Mouse (Mus musculus) embryonic facial prominence, embryonic 11.5 days (tissue): ENCODE data around the gene Tm9sf3. TPM values are rescaled to one million over a fixed set of nuclear protein-coding genes. Genes with fewer than 3 reads are reported as not detected.

ENCODE experiments used
- ATAC-seq: fragments of 200-750 bp; cut with Nextera tagmentation; replicated peaks from 2 replicates; pipeline ENCODE4 v1.8.0; 2017; ENCODE audit warnings: low read depth; ENCODE audit not compliant: insufficient number of reproducible peaks, low FRiP score, low TSS enrichment
- DNase-seq: peaks from one replicate; pipeline ENCODE4 v3.0.0-alpha.2; 2015; ENCODE audit warnings: low spot score
- H3K27ac ChIP-seq: fragments of 300-500 bp; sonication (generic); replicated peaks from 2 replicates; pipeline ENCODE4 v1.5.1; 2014; ENCODE audit warnings: mild to moderate bottlenecking, low read depth, low read length, control low read depth
- H3K27me3 ChIP-seq: fragments of 300-500 bp; sonication (generic); 2 replicates; pipeline ENCODE4 v1.6.1; 2014; ENCODE audit warnings: mild to moderate bottlenecking, low read length, moderate library complexity, mixed read lengths; ENCODE audit not compliant: control insufficient read depth, insufficient read depth
- H3K36me3 ChIP-seq: fragments of 300-500 bp; sonication (generic); replicated peaks from 2 replicates; pipeline ENCODE4 v1.6.1; 2014; ENCODE audit warnings: low read depth, mild to moderate bottlenecking, low read length, moderate library complexity, mixed read lengths; ENCODE audit not compliant: control insufficient read depth, insufficient read depth
- H3K4me1 ChIP-seq: fragments of 300-500 bp; sonication (generic); 2 replicates; pipeline ENCODE4 v1.6.1; 2014; ENCODE audit warnings: low read length, mixed read lengths; ENCODE audit not compliant: control insufficient read depth, insufficient read depth
- H3K4me2 ChIP-seq: fragments of 300-500 bp; sonication (generic); 2 replicates; pipeline ENCODE4 v1.6.1; 2014; ENCODE audit warnings: low read depth, mild to moderate bottlenecking, control low read depth, low read length, moderate library complexity
- H3K4me3 ChIP-seq: fragments of 300-500 bp; sonication (generic); 2 replicates; pipeline ENCODE4 v1.5.1; 2014; ENCODE audit warnings: low read depth, low read length, control low read depth
- H3K9ac ChIP-seq: fragments of 300-500 bp; sonication (generic); replicated peaks from 2 replicates; pipeline ENCODE4 v1.6.1; 2014; ENCODE audit warnings: mild to moderate bottlenecking, control low read depth, low read length
- H3K9me3 ChIP-seq: fragments of 300-500 bp; sonication (generic); replicated peaks from 2 replicates; pipeline ENCODE4 v1.6.1; 2016; ENCODE audit warnings: mild to moderate bottlenecking, low read length, inconsistent platforms, mixed read lengths; ENCODE audit not compliant: control insufficient read depth
- WGBS: fragments of 180-500 bp; shearing (Covaris S2); extraction: QIAGEN DNeasy Blood & Tissue Kit; methylation state at CpG from one replicate; pipeline ENCODE4 v1.1.7; 2014; 5-methylcytosine and 5-hydroxymethylcytosine counted together
- polyA plus RNA-seq: library from polyadenylated mRNA; unstranded; fragments of >200 nt; fragmentation: Nextera tagmentation; extraction: Ambion mirVana; gene quantifications from 2 replicates; pipeline ENCODE4 v1.2.1, GENCODE M21; 2014

Gene Tm9sf3
- polyA plus RNA-seq, 1 experiment from 2014 or later, result 174 TPM

DNA sequence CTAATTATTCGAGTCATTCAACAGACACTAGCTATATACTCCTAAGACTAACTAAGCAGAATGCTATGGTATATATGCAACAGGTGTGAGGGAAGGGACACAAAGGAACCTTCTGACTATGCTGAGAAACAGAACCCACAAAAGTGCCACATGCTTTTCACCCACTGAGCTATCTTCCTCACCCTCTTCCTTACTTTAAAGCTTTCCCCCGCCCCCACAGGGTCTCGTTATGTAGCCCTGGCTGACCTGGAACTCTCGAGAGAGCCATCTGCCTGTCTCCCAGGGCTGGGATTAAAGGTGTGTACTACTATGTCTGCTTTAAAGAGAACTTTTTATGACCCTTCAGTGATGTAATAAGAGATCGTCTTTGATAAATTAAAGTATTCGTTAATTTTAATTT, 4.5 kb downstream of the Tm9sf3 start:
- Histone ChIP-seq H3K4me3 (no peak overlapping the region), H3K4me2 (no peak overlapping the region), H3K9me3 (no peaks in the 10 kb centered on the region), H3K4me1 (no peaks in the 10 kb centered on the region), H3K9ac (no peak overlapping the region), H3K27ac (no peak overlapping the region), H3K27me3 (no peaks in the 10 kb centered on the region), H3K36me3 (no peaks in the 10 kb centered on the region)
- ATAC-seq (no peak), DNase-seq (no peak)
- 78% methylated on average over 6 of the region's 6 CpGs for WGBS

DNA sequence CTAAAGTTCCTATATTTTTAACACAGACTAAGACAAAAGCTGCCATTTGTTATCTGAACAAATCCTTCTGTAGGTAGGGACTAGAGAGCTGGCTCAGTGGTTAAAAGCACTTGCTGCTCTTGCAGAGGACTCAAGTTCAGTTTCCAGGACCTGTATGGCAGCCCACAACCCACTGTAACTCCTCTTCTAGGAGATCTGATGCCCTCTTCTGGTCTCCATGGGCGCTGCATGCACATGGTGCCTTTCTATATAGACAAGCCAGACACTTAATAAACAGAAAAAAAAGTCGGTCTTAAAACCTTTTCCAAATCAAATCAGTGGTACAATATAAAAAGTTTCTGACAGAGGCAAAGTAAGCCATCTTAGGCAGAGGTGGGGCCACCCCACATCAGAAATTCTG, 5.1 kb downstream of the Tm9sf3 start:
- no peaks in the 10 kb centered on the region for H3K27me3 ChIP-seq
- H3K9ac ChIP-seq, result no peak overlapping the region
- no peaks in the 10 kb centered on the region for H3K4me1 ChIP-seq
- no peak overlapping the region for H3K4me2 ChIP-seq
- no peak overlapping the region for H3K4me3 ChIP-seq
- no peaks in the 10 kb centered on the region for H3K9me3 ChIP-seq
- H3K27ac ChIP-seq, result no peak overlapping the region
- DNase-seq (peak; percentile 64), ATAC-seq (no peak)
- no peaks in the 10 kb centered on the region for H3K36me3 ChIP-seq
- WGBS, result 41% methylated on average over 2 of the region's 2 CpGs

DNA sequence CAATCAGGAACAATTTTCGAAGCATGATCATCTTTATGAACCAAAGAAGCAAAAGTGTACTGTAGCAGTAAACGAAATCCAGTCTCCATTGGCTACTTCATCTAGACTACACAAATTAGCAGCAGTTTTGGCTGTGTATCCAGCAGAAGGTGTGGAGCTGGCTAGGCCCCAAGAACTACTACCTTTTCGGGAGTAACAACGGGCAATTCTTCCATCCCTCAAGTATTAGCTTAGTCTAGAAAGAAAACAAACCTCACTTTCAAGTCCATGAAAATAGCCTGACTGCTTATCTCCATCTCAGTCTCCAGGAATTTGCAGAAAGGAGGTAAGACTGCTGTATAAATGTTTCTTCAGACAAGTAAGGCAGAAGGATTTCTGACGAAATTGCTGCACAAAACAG, 9.2 kb downstream of the Tm9sf3 start:
- H3K36me3 ChIP-seq, result no peaks in the 10 kb centered on the region
- no peaks in the 10 kb centered on the region for H3K27me3 ChIP-seq
- no peak overlapping the region for H3K4me3 ChIP-seq
- no peak for ATAC-seq
- no peaks in the 10 kb centered on the region for H3K9me3 ChIP-seq
- DNase-seq, result no peak
- H3K4me1 ChIP-seq, result no peaks in the 10 kb centered on the region
- 86% methylated on average over 5 of the region's 5 CpGs for WGBS
- no peak overlapping the region for H3K4me2 ChIP-seq
- H3K27ac ChIP-seq, result no peak overlapping the region
- no peak overlapping the region for H3K9ac ChIP-seq

DNA sequence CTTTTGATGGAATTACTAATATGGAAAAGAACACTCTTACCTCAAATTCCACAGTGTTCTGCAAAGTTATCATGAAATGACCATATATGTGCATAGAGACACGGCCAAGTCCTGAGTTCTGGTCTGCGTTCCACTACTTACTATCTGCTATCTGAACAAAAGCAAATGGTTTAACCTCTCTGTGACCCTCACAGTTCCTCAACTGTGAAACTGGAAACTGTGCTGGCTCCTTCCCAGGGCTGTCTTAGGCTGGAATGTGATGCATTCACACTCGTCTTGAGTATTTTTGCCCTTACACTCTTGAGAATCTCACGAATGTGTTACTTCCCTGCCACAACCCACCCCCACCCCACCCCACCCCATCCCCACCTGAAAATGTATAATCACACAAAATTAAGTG, 14.8 kb downstream of the Tm9sf3 start:
- no peaks in the 10 kb centered on the region for H3K9me3 ChIP-seq
- H3K4me1 ChIP-seq, result no peaks in the 10 kb centered on the region
- 73% methylated on average over 4 of the region's 4 CpGs for WGBS
- H3K9ac ChIP-seq, result no peak overlapping the region
- no peak overlapping the region for H3K4me2 ChIP-seq
- no peak overlapping the region for H3K27ac ChIP-seq
- no peak overlapping the region for H3K4me3 ChIP-seq
- DNase-seq (no peak), ATAC-seq (no peak)
- H3K27me3 ChIP-seq, result no peaks in the 10 kb centered on the region
- no peaks in the 10 kb centered on the region; the same call in 1 of the 2 replicates for H3K36me3 ChIP-seq

DNA sequence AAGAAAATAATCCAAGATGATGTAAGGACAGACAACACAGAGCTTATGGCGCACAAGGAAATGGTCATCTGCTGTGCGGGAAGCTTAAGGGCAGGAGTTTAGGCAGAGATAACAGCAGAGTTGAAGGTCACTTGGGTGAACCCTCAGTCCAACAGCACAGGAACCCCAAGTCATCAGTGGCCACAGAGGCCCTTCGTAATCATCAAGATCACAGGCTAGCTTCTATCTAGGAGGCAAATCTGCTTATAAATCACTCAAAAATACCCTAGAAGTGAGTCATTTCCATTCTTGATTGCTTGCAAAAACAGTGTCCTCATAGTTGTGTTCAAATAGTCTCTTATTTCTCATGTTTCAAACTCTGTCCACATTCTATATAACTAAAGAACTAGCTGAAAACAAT, 15.5 kb downstream of the Tm9sf3 start:
- Histone ChIP-seq H3K36me3 (no peaks in the 10 kb centered on the region; the same call in 1 of the 2 replicates), H3K9ac (no peak overlapping the region), H3K4me3 (no peak overlapping the region), H3K27ac (no peak overlapping the region), H3K27me3 (no peaks in the 10 kb centered on the region), H3K9me3 (no peaks in the 10 kb centered on the region), H3K4me2 (no peak overlapping the region), H3K4me1 (no peaks in the 10 kb centered on the region)
- no peak for DNase-seq
- no peak for ATAC-seq
- WGBS, result 89% methylated on average over 3 of the region's 3 CpGs

DNA sequence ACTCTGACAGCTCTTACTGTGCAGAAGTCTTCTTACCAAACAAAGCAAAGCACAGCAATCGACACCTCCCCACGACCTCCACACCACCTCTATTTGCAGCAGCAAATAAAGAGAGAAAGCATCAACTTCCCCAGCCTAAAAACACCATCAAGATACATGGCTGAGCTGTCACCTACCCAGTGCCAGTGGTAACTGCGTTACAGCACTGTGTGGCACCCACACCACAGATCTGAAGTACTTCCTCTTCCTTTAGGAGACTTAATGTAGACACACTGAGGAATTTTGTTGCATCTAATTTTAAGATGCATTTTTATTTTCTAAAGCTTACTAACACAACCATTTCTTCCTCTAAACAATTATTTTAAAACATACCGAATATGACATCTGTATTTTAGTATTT, 17.5 kb downstream of the Tm9sf3 start:
- no peak overlapping the region for H3K9ac ChIP-seq
- no peak overlapping the region for H3K27ac ChIP-seq
- no peaks in the 10 kb centered on the region for H3K9me3 ChIP-seq
- DNase-seq, result no peak
- no peaks in the 10 kb centered on the region; the same call in 1 of the 2 replicates for H3K36me3 ChIP-seq
- no peaks in the 10 kb centered on the region for H3K4me1 ChIP-seq
- H3K27me3 ChIP-seq, result no peaks in the 10 kb centered on the region
- no peak overlapping the region for H3K4me3 ChIP-seq
- H3K4me2 ChIP-seq, result no peak overlapping the region
- no peak for ATAC-seq
- WGBS, result 91% methylated on average over 4 of the region's 4 CpGs

DNA sequence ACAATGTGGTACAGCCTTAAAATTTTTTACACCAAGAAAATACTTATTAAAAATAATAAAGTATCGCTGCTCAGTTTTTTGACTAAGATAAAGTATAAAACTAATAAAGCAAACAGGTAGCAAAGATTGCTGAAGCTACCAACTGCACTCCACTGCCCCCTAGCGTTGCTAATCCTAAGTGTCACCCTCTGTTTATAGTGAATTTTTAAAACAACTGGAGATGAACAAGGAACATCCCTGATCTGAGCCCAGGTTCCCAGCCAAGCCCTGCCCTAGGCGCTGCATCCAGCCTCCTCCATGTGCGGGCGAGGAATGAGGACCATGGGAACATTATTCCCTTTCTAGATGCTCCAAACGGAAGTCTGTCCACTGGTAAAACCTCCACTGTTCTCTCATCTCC, 19.2 kb downstream of the Tm9sf3 start:
- ATAC-seq (no peak), DNase-seq (peak; percentile 75)
- no peak overlapping the region for H3K27ac ChIP-seq
- no peaks in the 10 kb centered on the region for H3K4me1 ChIP-seq
- no peak overlapping the region for H3K9ac ChIP-seq
- no peaks in the 10 kb centered on the region for H3K9me3 ChIP-seq
- WGBS, result 58% methylated on average over 6 of the region's 6 CpGs
- no peak overlapping the region for H3K4me3 ChIP-seq
- no peaks in the 10 kb centered on the region for H3K27me3 ChIP-seq
- no peaks in the 10 kb centered on the region; the same call in 1 of the 2 replicates for H3K36me3 ChIP-seq
- no peak overlapping the region for H3K4me2 ChIP-seq

DNA sequence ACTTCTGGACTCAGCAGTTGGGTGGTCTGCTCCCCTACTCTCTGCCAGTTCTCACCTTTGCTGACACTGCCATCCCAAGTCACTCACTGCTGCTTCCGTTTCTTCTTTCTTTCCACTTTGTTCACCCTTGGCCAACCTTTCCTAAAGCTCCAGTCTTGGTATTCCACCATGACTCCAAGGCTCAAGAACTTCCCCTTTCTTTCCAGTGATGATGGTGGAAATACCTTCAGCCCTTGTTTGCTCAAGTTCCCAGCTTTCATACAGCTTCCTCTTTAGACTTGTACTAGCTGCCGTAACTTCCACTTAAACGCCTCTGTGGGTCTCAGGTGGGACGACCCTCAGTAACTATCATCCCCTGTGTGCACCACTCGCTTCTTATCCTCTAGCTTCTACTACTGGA, 21.8 kb downstream of the Tm9sf3 start:
- no peak overlapping the region for H3K4me2 ChIP-seq
- no peak overlapping the region for H3K4me3 ChIP-seq
- no peak for DNase-seq
- H3K9ac ChIP-seq, result no peak overlapping the region
- H3K9me3 ChIP-seq, result no peaks in the 10 kb centered on the region
- H3K27me3 ChIP-seq, result no peaks in the 10 kb centered on the region
- H3K27ac ChIP-seq, result no peak overlapping the region
- H3K4me1 ChIP-seq, result no peaks in the 10 kb centered on the region
- 96% methylated on average over 5 of the region's 5 CpGs for WGBS
- ATAC-seq, result no peak
- peaks cover 4% of the 10 kb centered on the region for H3K36me3 ChIP-seq
